Mouse (Mus musculus) T-helper 17 cell (primary cell): ENCODE measurements around the gene Tm2d3.

Source experiments
- in situ Hi-C, 2 experiments: fragments of 300-600 bp; cut with MboI, MseI; formaldehyde crosslinking; loops; 1 replicate in 1 of 2; 2 replicates in 1 of 2; pipeline ENCODE4 v1.15.1; 2025; ENCODE audit warnings: high pct_unique_total_duplicates in 2 of 2

Tm2d3 gene

GRCm38 (mm10) chr7:65696450-65696849 is 5.5 kb downstream of the Tm2d3 start:
- in situ Hi-C loops = loop anchor here in 1 of 2 experiments (5.0 to 10.0 kb wide), 2 partner anchors 356 to 1668 kb away; no protein-coding TSS in a partner anchor

GRCm38 (mm10) chr7:65702076-65702475 is 11.1 kb downstream of the Tm2d3 start:
- in situ Hi-C loops = loop anchor here in 1 of 2 experiments (5.0 to 10.0 kb wide), 2 partner anchors 350 to 603 kb away; no protein-coding TSS in a partner anchor

GRCm38 (mm10) chr7:65704818-65705242 is 13.9 kb downstream of the Tm2d3 start:
- in situ Hi-C loops = loop anchor here in 1 of 2 experiments (5.0 to 10.0 kb wide), 2 partner anchors 347 to 600 kb away; no protein-coding TSS in a partner anchor

GRCm38 (mm10) chr7:65708506-65708905 is 17.5 kb downstream of the Tm2d3 start:
- in situ Hi-C loops = loop anchor here in 1 of 2 experiments (10.0 kb wide), 1 partner anchor 596 kb away; no protein-coding TSS in a partner anchor

DNA sequence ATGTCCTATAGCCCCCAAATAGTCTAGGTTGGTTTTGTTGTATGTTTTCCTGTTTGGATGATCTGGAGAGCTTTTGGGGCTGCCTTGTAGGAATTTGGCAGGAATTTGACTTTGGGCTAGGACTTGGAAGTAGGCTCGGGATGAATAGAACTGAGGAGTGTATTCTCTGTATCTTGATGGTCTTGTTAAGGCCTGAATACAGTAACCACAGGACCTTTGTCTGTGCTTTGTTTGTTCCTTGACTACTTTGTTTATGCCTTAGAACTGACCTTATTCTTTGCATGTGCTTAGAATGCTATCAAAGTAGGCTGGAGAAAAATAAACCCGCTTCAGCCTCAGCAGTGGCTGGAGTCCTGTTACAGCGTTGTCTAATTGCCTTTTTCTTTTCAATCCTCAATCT is 19.3 kb downstream of the Tm2d3 start:
- in situ Hi-C loops = no loop called here

DNA sequence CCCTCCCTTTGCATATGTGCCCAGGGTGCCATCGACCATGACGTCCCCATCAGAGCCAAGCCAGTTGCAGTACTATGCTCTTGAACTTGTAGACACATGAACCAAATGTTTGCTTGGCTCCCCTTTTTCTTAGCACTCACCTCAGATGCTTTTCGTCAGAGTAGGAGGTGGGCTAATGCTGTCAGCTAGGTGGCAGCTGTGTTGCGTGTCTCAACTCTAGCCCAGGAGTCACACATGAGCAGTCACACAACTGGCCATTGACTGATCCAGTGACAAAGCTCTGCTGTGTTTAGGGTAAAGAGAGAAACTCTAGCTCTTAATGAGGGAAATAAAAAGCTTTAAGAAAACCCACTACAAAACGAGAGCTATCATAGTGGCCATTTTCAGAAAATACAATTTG is 22.8 kb downstream of the Tm2d3 start:
- in situ Hi-C loops = no loop called here

GRCm38 (mm10) chr7:65714304-65714703 is 23.3 kb downstream of the Tm2d3 start:
- in situ Hi-C loops = no loop called here

GRCm38 (mm10) chr7:65734024-65734423 is 43.1 kb downstream of the Tm2d3 start:
- in situ Hi-C loops = no loop called here

- in situ Hi-C loops = no loop called here
These were observed 44.3 kb downstream of the Tm2d3 start for GRCm38 (mm10) chr7:65735261-65735660.

DNA sequence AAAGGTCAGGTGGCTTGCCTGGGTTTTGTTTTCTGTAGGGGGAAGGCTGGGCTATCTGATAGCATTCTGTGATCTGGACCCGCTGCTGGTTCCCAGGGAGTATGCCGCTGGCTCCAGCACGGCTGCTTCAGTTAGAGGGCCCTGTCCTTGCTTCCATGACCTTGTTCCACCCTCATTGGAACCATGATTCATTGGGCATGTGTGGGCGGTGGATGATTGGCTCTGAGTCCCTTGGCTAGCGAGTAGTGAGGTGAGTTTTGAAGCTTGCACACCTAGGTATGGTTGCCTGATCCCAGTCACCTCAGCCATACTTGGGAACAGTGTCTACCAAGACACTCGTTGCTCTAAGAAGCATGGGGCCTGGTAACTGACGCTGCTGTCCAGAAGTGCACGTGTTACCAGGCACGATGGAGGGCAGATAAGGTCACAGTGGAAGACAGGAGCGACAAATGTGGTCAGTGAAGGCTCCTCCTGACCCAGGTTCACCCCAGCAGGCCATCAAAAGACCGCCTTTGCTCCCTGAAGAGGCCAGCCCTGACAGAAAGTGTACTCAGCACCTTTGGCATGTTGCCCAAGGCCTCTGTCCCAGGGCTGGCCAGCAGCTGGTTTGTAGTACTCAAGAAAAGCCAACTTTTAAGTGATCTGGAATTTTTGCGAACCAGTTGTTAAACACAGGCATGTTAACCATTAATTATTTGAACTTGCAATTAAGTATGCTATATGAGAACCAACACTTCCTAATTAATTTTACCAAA is 46.5 kb downstream of the Tm2d3 start:
- in situ Hi-C loops = no loop called here

DNA sequence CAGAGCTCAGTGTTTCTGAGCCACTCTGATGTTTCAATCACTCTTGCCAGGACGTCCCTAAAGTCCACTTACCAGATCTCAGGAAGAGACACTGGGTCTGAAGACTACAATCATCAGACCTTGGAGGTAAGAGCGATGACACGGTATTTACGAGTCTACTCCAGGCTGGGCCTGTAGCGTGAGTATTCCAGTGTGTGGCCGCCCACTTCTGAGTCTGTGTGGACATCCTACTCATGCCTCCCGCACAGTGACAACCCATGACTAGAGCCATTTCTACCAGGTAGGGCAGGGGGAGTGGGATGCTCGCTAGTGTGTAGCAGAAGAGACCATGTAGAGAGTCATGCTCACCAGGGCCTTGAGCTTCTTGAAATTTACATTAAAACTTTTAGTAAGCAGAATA is 51.9 kb downstream of the Tm2d3 start:
- in situ Hi-C loops = no loop called here

DNA sequence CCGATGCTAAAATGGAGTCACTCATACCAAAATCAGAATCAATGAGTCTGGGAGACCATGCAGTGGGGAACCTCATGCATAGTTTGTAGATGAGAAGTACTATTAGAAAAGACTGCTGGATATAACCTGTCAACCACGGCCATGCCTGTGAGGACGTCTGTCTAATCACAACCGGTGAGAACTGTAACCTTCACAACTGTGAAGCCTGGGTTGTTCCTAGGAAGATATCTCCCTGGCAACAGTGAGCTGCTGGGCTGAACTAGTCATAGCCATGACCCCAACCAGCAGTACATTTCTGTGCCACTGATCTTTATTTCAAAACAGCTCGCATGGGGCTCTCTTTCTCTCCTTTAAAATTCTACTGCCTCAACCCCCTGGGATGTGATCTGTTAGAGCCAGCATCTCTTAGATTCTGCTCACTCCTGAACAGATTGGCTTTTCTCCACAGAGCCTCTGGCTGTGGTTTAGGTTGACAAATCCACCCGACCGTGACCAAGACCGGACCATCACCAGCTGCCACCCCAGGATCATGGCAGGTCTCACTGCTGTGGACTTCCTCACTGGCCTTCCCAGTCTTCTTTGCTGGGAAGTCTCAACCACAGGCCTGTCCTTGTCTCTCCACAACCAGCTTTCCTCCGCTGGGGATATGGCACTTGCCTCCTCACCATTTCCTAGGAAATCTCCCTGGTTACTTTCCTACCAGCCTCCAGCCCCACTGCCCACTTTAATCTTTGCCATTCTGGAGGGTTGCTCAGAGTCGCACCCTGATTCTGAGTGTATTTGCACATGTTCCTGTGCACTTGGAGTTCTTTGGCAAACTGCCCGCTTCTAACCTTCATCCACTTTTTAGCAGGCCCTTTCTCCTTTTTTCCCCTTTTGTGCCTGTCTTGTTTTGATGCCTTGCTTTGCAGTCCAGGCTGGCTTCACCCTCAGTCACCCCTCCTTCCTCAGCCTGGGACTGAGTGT is 57.3 kb downstream of the Tm2d3 start:
- in situ Hi-C loops = no loop called here
